ENCODE assay signal across 23 mouse cellular contexts in the genomic region with DNA sequence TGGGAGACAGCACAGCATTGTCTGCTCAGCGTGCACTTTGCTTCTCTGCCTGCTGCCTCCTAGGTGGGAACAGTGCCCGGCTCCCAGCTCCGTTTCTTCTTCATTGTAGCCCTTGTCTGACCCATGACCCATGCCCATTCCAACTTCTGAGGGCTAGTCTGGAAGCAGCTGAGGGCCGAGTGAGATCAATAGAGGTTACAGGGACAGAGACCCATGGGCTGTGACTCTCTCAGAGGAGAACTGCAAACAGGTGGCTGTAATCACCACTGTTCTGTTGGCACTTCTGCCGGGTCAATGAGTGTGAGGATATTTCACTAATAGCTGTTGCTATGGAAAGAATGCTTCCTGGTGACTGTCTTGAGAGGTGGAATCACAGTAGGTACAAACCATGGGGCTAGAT. TPM values are rescaled to one million over a fixed set of nuclear protein-coding genes. Genes with fewer than 3 reads are reported as not detected.
DNase-seq lines count a peak whose midpoint lies in the region; ATAC-seq and TF ChIP-seq lines count a peak whose summit lies in the region.
"Had no signal": no experiment of that assay in that cellular context is flagged by ENCODE, and none has a peak within 500 bp of the region (broad histone marks: within the 10 kb centered on the region; RNA-seq: fewer than 3 reads in every experiment).

No protein-coding gene starts in this region.

- whole genome bisulfite sequencing in heart, embryonic 10.5 days: 76% methylated on average over 5 of the region's 5 CpGs
- 62% methylated on average over 5 of the region's 5 CpGs for WGBS in liver, embryonic 13.5 days (ENCODE audit: insufficient replicate concordance)
- 60% methylated on average over 5 of the region's 5 CpGs for WGBS in liver, postnatal 0 days (ENCODE audit: insufficient replicate concordance)

- 0 out of 2 replicates have a peak, but pooled peaks cover 3% of the 10 kb centered on the region for H3K36me3 ChIP-seq in heart, embryonic 10.5 days
- H3K36me3 ChIP-seq in liver, embryonic 13.5 days: no peaks in the 10 kb centered on the region
- H3K36me3 ChIP-seq in liver, postnatal 0 days (replicated peaks; ENCODE audit: insufficient read depth, low read length): no peaks in the 10 kb centered on the region
- H3K36me3 ChIP-seq: embryonic facial prominence, embryonic 13.5 days; forebrain, embryonic 10.5 days; forebrain, embryonic 15.5 days; hindbrain, embryonic 13.5 days; stomach, embryonic 15.5 days had no signal

- peaks cover 18% of the 10 kb centered on the region for H3K4me1 ChIP-seq in heart, embryonic 10.5 days
- H3K4me1 ChIP-seq in liver, embryonic 13.5 days (replicated peaks): peaks cover 10% of the 10 kb centered on the region; the same call in 1 of the 2 replicates
- H3K4me1 ChIP-seq in liver, postnatal 0 days (ENCODE audit: insufficient read depth): peaks cover 17% of the 10 kb centered on the region
- H3K4me1 ChIP-seq: forebrain, embryonic 15.5 days had no signal

- peak; percentile 72 for DNase-seq in heart, embryonic 10.5 days (ENCODE audit: low spot score)
- DNase-seq in heart, postnatal 10 days: no peak
- no peak for DNase-seq in liver, embryonic 13.5 days
- DNase-seq in liver: no peak
- peak; percentile 43 for DNase-seq in liver, postnatal 0 days
- DNase-seq in testis, postnatal 10 days (ENCODE audit: low spot score): peak; percentile 36
- DNase-seq: adrenal gland, postnatal 25 days; B cell, adult 2 months; cerebellum, adult 2 months; cerebellum, postnatal 14 days; kidney, postnatal 4 days; layer of hippocampus, postnatal 36 days; left cerebral cortex, postnatal 4 days; lung, embryonic 14.5 days; lung, postnatal 14 days; midbrain, embryonic 14.5 days; right cerebral cortex, postnatal 25 days had no signal

- no peak overlapping the region for H3K4me3 ChIP-seq in heart, embryonic 10.5 days
- H3K4me3 ChIP-seq in liver, embryonic 13.5 days (replicated peaks): no peak overlapping the region
- H3K4me3 ChIP-seq in liver, postnatal 0 days (ENCODE audit: low read depth, low read length): no peak overlapping the region
- H3K4me3 ChIP-seq: embryonic facial prominence, embryonic 13.5 days; forebrain, embryonic 10.5 days; forebrain, embryonic 15.5 days; hindbrain, embryonic 13.5 days; stomach, embryonic 15.5 days had no signal

- H3K27me3 ChIP-seq in heart, embryonic 10.5 days (ENCODE audit: insufficient read depth, poor library complexity, severe bottlenecking): no peaks in the 10 kb centered on the region
- H3K27me3 ChIP-seq in liver, embryonic 13.5 days: no peaks in the 10 kb centered on the region
- no peaks in the 10 kb centered on the region for H3K27me3 ChIP-seq in liver, postnatal 0 days (ENCODE audit: insufficient read depth, low read length)
- H3K27me3 ChIP-seq: embryonic facial prominence, embryonic 13.5 days; forebrain, embryonic 15.5 days; hindbrain, embryonic 13.5 days; stomach, embryonic 15.5 days had no signal

- peak; percentile 14; the same call in 1 of the 2 replicates for ATAC-seq in liver, embryonic 13.5 days (ENCODE audit: low read depth)
- peak; percentile 70 for ATAC-seq in liver, postnatal 0 days
- ATAC-seq: forebrain, embryonic 15.5 days; intestine, postnatal 0 days had no signal

- intact Hi-C loops in heart, postnatal 10 days (cut with DNase I): no loop called here

- no peak overlapping the region for H3K4me2 ChIP-seq in liver, embryonic 13.5 days
- H3K4me2 ChIP-seq in liver, postnatal 0 days (ENCODE audit: low read depth, low read length): no peak overlapping the region
- H3K4me2 ChIP-seq: embryonic facial prominence, embryonic 13.5 days; forebrain, embryonic 15.5 days; hindbrain, embryonic 13.5 days; lung, embryonic 14.5 days; stomach, embryonic 15.5 days had no signal

- H3K9me3 ChIP-seq in heart, embryonic 10.5 days: no peaks in the 10 kb centered on the region
- H3K9me3 ChIP-seq in liver, embryonic 13.5 days (replicated peaks): no peaks in the 10 kb centered on the region
- H3K9me3 ChIP-seq in liver, postnatal 0 days (ENCODE audit: low read length): no peaks in the 10 kb centered on the region
- H3K9me3 ChIP-seq: embryonic facial prominence, embryonic 13.5 days; forebrain, embryonic 10.5 days; forebrain, embryonic 15.5 days; hindbrain, embryonic 13.5 days; stomach, embryonic 15.5 days had no signal

- H3K27ac ChIP-seq in heart, embryonic 10.5 days: no peak overlapping the region
- no peak overlapping the region for H3K27ac ChIP-seq in liver, embryonic 13.5 days
- H3K27ac ChIP-seq in liver, postnatal 0 days (ENCODE audit: low read depth): peak overlapping the region; percentile 49
- H3K27ac ChIP-seq: embryonic facial prominence, embryonic 13.5 days; forebrain, embryonic 10.5 days; forebrain, embryonic 15.5 days; hindbrain, embryonic 13.5 days; stomach, embryonic 15.5 days had no signal

- TF ChIP-seq CTCF in liver, postnatal 0 days (IDR thresholded peaks at IDR 0.05; ENCODE audit: low read depth): no peak

- TF ChIP-seq EP300 in liver, postnatal 0 days (IDR thresholded peaks at IDR 0.05; ENCODE audit: low read depth): 0 out of 2 replicates have a peak, but pooled peaks have one; percentile 22

- no peak overlapping the region for H3K9ac ChIP-seq in liver, embryonic 13.5 days
- H3K9ac ChIP-seq in liver, postnatal 0 days (replicated peaks): no peak overlapping the region; the same call in 1 of the 2 replicates
- H3K9ac ChIP-seq: embryonic facial prominence, embryonic 13.5 days; forebrain, embryonic 15.5 days; hindbrain, embryonic 13.5 days; lung, embryonic 14.5 days; stomach, embryonic 15.5 days had no signal

RNA-seq across cellular contexts. Expression of gene Cdadc1, which starts 50.2 kb away (rescaled TPM):
- polyA plus RNA-seq in heart, embryonic 10.5 days (2016; fragmentation: Nextera tagmentation; extraction: Ambion mirVana): 25.7 and 28.0 TPM in 2 replicates
- 10 to 100 TPM; 37.5 to 38.9 TPM for total RNA-seq in heart, postnatal 10 days (2021)
- polyA plus RNA-seq in liver, embryonic 13.5 days (2015; fragmentation: Nextera tagmentation; extraction: Ambion mirVana): 17.3 and 19.6 TPM in 2 replicates
- polyA plus RNA-seq in liver, postnatal 0 days (2015; fragmentation: Nextera tagmentation; extraction: Ambion mirVana): 17.7 and 19.4 TPM in 2 replicates

Comparison
In these comparisons a context has a peak if more than half of its experiments do, and no peak if none do; other contexts are left out.
1. DNase-seq: peak in heart, embryonic 10.5 days (single experiment), liver, postnatal 0 days (single experiment) and testis, postnatal 10 days (single experiment); none in heart, postnatal 10 days (0 of 2), liver, embryonic 13.5 days (single experiment) and liver (single experiment).